Mouse (Mus musculus) kidney, embryonic 16.5 days (tissue): ENCODE results near the gene Zfp57. TPM values are rescaled to one million over a fixed set of nuclear protein-coding genes. Genes with fewer than 3 reads are reported as not detected.
A peak's percentile ranks its signal among the peaks of the same experiment; 100 is the strongest.
"Not testable (repeated sequence)": the region's sequence is repeated elsewhere in the genome, so short reads cannot be mapped to it uniquely, and the experiment has no call there.

Experiments used
- ATAC-seq: fragments of 200-750 bp; cut with Nextera tagmentation; 2 replicates; pipeline ENCODE4 v1.8.0; 2017; ENCODE audit warnings: moderate TSS enrichment; ENCODE audit not compliant: low FRiP score, low TSS enrichment
- H3K27ac ChIP-seq: fragments of 300-500 bp; sonication (generic); 2 replicates; pipeline ENCODE4 v1.5.1; 2014; ENCODE audit warnings: low read length
- H3K27me3 ChIP-seq: fragments of 300-500 bp; sonication (generic); 2 replicates; pipeline ENCODE4 v1.6.1; 2014; ENCODE audit warnings: low read length, control low read depth, mixed read lengths; ENCODE audit not compliant: insufficient read depth
- H3K36me3 ChIP-seq: fragments of 300-500 bp; sonication (generic); 2 replicates; pipeline ENCODE4 v1.6.1; 2014; ENCODE audit warnings: low read length, control low read depth, mixed read lengths; ENCODE audit not compliant: insufficient read depth
- H3K4me1 ChIP-seq: fragments of 300-500 bp; sonication (generic); 2 replicates; pipeline ENCODE4 v1.6.1; 2014; ENCODE audit warnings: low read length, control low read depth, mixed read lengths; ENCODE audit not compliant: insufficient read depth
- H3K4me2 ChIP-seq: fragments of 300-500 bp; sonication (generic); replicated peaks from 2 replicates; pipeline ENCODE4 v1.6.1; 2014; ENCODE audit warnings: low read depth, low read length
- H3K4me3 ChIP-seq: fragments of 300-500 bp; sonication (generic); 2 replicates; pipeline ENCODE4 v1.5.1; 2014; ENCODE audit warnings: mild to moderate bottlenecking, low read length
- H3K9ac ChIP-seq: fragments of 300-500 bp; sonication (generic); replicated peaks from 2 replicates; pipeline ENCODE4 v1.6.1; 2014; ENCODE audit warnings: low read length
- H3K9me3 ChIP-seq: fragments of 300-500 bp; sonication (generic); 2 replicates; pipeline ENCODE4 v1.6.1; 2016; ENCODE audit warnings: low read length, control low read depth
- WGBS: fragments of 180-500 bp; shearing (Covaris S2); extraction: QIAGEN DNeasy Blood & Tissue Kit; methylation state at CpG from one replicate; pipeline ENCODE4 v1.1.7; 2014; 5-methylcytosine and 5-hydroxymethylcytosine counted together
- polyA plus RNA-seq: library from polyadenylated mRNA; unstranded; fragments of >200 nt; fragmentation: Nextera tagmentation; extraction: Ambion mirVana; gene quantifications from 2 replicates; pipeline ENCODE4 v1.2.1, GENCODE M21; 2015

Zfp57 gene
- polyA plus RNA-seq, 1 experiment from 2014 or later = 64.5 TPM

DNA sequence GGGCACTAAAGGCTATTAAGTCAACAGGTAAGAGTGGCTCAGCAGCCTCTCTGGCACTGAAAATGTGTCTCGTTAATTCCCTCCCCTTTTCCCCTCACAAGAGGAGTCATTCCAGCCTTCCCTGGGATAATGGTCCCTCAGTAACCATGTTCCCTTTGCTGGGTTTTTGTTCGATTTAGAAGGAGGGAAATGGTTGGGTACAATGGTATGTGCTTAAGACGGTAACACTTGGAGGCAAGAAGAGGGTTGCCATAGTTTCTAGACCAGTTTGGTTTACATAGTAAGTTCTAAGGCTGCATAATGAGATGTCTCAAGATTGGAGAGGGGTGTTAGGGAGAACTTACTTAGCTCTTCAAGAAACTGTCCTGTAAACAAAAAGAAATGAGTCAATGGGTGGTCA, 10.8 kb downstream of the Zfp57 start:
- Histone ChIP-seq H3K4me2 (no peak overlapping the region), H3K9me3 (no peaks in the 10 kb centered on the region), H3K27me3 (no peaks in the 10 kb centered on the region), H3K36me3 (peaks cover 19% of the 10 kb centered on the region), H3K4me1 (no peaks in the 10 kb centered on the region), H3K9ac (no peak overlapping the region), H3K4me3 (no peak overlapping the region), H3K27ac (no peak overlapping the region)
- 83% methylated on average over 3 of the region's 3 CpGs for WGBS
- no peak for ATAC-seq

DNA sequence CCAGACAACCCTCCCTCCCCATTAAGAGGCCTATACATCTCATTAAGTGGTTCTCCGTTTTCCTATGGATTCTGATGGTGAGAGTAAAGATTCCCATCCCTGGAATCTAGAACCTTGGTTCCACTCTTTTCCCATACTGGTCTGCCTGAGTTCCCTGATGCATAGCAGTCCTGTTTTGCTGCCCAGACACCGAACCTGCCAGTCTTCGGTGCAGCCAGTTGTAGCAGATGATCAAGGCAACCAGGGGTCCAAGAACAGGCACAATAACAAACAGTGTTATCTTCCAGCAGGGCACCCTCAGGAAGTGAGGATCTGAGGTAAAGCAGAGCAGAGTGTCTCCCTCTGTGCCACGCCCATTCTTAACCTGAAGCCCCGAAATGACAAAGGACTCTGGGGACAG, 11.2 kb downstream of the Zfp57 start:
- no peak for ATAC-seq
- 72% methylated on average over 5 of the region's 5 CpGs for WGBS
- no peaks in the 10 kb centered on the region for H3K9me3 ChIP-seq
- H3K4me1 ChIP-seq = no peaks in the 10 kb centered on the region
- H3K9ac ChIP-seq = no peak overlapping the region
- H3K36me3 ChIP-seq = peaks cover 17% of the 10 kb centered on the region
- no peak overlapping the region for H3K27ac ChIP-seq
- no peak overlapping the region for H3K4me3 ChIP-seq
- H3K27me3 ChIP-seq = no peaks in the 10 kb centered on the region
- no peak overlapping the region for H3K4me2 ChIP-seq

DNA sequence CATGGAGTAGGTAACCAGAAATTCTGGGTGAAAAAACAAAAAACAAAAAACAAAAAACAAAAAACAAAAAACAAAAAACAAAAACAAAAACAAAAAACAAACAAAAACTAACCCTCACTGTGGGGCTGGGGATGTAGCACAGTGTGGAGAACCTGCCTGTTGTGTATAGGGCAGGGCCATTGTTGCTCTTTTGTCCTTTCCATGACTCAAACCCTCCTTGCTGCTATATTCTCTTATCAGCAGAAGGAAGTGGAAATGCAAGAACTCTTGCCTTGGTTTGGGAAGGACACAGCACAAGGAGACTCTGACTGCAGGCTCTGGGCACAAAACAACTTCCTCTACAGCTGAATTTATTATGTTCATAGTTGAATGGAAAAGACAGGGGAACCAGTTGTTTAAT, 15.4 kb downstream of the Zfp57 start:
- Histone ChIP-seq H3K36me3 (no peaks in the 10 kb centered on the region), H3K27me3 (no peaks in the 10 kb centered on the region), H3K27ac (no peak overlapping the region), H3K4me1 (no peaks in the 10 kb centered on the region), H3K4me2 (no peak overlapping the region), H3K9me3 (no peaks in the 10 kb centered on the region), H3K4me3 (no peak overlapping the region), H3K9ac (no peak overlapping the region)
- ATAC-seq = no peak

DNA sequence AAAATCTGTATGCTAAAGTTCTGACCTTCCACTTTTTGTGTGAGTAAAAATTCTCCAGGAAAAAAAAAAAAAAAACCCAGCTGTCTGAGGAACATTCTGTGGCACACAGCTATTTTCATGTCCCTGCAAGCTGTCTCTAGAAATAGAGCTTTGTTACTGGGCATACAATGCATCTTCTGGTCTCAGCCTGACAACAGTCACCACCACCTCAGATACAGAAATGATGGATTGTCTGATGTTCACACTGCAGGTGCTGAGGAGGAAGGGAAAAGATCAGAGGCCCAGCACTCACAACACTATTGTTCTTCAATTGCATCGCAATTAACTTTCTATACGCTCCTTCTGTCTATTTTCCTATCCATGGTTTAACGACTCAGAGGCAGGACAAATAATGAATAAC, 17.4 kb downstream of the Zfp57 start:
- Histone ChIP-seq H3K27me3 (no peaks in the 10 kb centered on the region), H3K9me3 (no peaks in the 10 kb centered on the region), H3K4me2 (no peak overlapping the region), H3K4me3 (no peak overlapping the region), H3K36me3 (no peaks in the 10 kb centered on the region), H3K4me1 (no peaks in the 10 kb centered on the region), H3K9ac (no peak overlapping the region), H3K27ac (no peak overlapping the region)
- no peak for ATAC-seq
- WGBS = 70% methylated on average over 3 of the region's 3 CpGs

DNA sequence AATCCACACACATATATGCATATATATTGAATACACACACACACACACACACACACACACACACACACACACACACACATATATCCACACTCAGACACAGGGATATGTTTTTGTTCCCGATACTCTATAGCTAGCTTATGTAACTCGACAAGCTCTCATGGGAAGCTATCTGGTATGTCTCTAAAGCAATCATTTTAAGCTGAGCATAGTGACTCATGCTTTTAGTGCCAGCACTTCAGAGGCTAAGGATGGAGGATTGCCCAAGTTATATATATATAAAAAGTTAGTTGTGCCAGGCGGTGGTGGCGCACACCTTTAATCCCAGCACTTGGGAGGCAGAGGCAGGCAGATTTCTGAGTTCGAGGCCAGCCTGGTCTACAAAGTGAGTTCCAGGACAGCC, 18.3 kb downstream of the Zfp57 start:
- not testable (repeated sequence) for H3K9me3 ChIP-seq, H3K27ac ChIP-seq, ATAC-seq, H3K9ac ChIP-seq, H3K27me3 ChIP-seq, H3K4me3 ChIP-seq, H3K4me2 ChIP-seq, H3K36me3 ChIP-seq, H3K4me1 ChIP-seq
- whole genome bisulfite sequencing = 95% methylated on average over 5 of the region's 5 CpGs

DNA sequence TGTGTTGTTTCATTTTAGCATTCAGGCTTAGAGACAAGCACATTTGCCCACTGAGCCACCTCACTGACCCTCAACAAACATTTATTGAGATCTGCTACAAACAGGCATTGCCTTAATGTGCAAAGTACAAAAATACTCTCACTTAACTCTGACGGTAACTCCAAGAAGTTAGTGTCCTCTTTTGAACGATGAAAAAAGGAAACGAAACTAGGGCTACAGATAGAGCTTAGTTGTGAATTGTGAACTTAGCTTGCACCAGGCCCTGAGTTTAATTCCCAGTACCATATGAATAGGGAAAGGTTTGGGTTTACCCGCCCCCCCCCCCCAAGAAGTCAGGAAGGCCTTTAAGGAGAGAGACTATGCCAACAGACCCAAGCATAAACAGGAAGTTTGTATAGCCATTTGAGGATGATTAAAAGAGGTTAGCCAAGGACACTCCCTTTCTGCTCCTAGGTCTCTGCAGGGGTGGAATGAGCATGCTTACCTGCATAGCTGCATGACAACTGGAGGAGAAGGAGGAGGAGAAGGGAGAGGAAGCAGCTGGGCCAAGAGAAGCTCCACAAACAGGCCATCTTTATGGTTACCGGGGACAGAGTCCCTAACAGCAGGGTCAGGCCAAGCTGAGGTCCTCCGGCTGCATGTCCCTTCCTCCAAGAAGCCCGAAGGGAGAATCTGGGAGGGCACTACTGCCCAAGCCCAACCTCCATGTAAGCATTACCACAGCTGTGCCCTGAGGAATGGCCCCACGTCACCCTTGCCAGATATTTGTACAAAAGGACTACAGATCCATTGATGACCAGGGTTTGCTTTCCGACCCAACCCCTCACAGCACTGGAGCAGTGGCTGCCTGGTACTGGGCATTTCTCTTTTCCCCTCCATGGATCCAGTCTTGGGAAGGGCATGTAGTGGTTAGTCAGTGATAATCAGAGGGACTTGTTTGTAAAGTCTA, 21.9 kb downstream of the Zfp57 start, which contains the start of gene Mog:
TSS of gene Mog (minus strand) at position 771 of the 949 bp plus-strand sequence.
- no peak within 1 kb of the TSS for H3K4me3 ChIP-seq
- no peak within 1 kb of the TSS for H3K9ac ChIP-seq
- H3K4me2 ChIP-seq = no peak within 1 kb of the TSS
- no peak for ATAC-seq
- no peaks in the 10 kb centered on the region for H3K9me3 ChIP-seq
- no peaks in the 10 kb centered on the region for H3K27me3 ChIP-seq
- H3K4me1 ChIP-seq = no peaks in the 10 kb centered on the region
- no peaks in the 10 kb centered on the region for H3K36me3 ChIP-seq
- WGBS = 78% methylated on average over 9 of the region's 9 CpGs
- H3K27ac ChIP-seq = no peak within 1 kb of the TSS

DNA sequence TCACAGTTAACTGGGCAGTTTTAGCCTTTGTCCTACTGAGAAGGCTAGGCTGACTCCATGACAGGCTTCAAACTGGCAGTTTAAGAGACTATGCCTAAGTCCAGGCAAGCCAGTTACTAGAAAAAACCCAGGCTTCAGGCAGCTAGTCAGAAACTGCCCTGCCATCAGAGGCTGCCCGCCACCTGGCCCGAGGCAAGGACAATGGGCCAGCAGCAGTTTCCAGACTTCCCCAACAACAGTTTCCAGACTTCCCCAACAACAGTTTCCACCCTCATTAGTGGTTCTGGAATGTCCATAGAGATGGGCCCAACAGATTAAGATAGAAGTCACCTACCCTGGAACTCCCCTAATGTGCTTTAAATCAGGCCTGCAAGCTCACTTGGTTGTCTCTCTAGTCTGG, 25.5 kb downstream of the Zfp57 start:
- ATAC-seq = no peak
- WGBS = 94% methylated on average over 2 of the region's 2 CpGs
- H3K36me3 ChIP-seq = no peaks in the 10 kb centered on the region
- no peak overlapping the region for H3K4me3 ChIP-seq
- H3K4me2 ChIP-seq = no peak overlapping the region
- no peaks in the 10 kb centered on the region for H3K9me3 ChIP-seq
- H3K27me3 ChIP-seq = no peaks in the 10 kb centered on the region
- no peak overlapping the region for H3K9ac ChIP-seq
- H3K4me1 ChIP-seq = peaks cover 8% of the 10 kb centered on the region; the same call in 1 of the 2 replicates
- H3K27ac ChIP-seq = no peak overlapping the region

DNA sequence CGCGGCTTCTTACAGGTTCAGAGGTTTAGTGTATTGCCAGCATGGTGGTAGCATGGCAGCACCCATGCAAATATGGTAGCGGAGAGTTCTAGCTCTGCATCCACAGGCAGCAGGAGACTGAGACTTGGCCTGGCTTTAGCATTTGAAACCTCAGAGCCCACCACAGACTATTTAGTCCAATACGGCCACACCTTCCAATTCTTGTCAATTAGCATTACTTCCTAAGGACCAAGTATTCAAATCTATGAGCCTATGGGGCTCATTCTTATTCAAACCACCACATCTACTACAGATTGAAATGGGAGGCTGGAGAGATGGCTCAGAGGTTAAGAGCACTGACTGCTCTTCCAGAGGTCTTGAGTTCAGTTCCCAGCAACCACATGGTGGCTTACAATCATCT, 26.5 kb downstream of the Zfp57 start:
- no peak overlapping the region for H3K4me3 ChIP-seq
- no peak for ATAC-seq
- no peak overlapping the region for H3K4me2 ChIP-seq
- WGBS = 96% methylated on average over 4 of the region's 4 CpGs
- no peaks in the 10 kb centered on the region for H3K27me3 ChIP-seq
- no peak overlapping the region; the same call in 1 of the 2 replicates for H3K27ac ChIP-seq
- H3K36me3 ChIP-seq = no peaks in the 10 kb centered on the region
- H3K4me1 ChIP-seq = peaks cover 8% of the 10 kb centered on the region; the same call in 1 of the 2 replicates
- no peaks in the 10 kb centered on the region for H3K9me3 ChIP-seq
- no peak overlapping the region for H3K9ac ChIP-seq

DNA sequence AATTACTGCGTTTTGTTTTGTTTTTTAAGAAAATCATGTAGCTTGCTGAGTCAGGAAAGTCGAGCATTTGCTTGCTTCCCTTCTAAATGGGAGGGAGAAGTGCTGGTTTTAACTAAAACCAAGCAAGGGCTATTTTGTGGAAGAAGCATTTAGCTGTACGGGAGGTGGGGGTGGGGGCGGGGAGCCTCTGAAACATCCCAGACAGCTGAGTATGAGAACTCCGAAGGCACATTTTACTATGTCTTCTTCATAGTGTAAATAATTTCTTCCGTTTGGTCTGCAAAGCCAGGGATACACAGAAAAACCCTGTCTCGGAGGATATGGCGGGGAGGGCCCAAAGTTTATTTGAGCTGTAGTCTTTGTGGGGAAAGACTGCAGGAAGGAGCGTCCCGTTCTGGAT, 27.2 kb downstream of the Zfp57 start:
- 9% methylated on average over 10 of the region's 10 CpGs for WGBS
- Histone ChIP-seq H3K36me3 (no peaks in the 10 kb centered on the region), H3K4me1 (peaks cover 8% of the 10 kb centered on the region; the same call in 1 of the 2 replicates), H3K9ac (peak overlapping the region; percentile 69), H3K4me3 (peak overlapping the region; percentile 60), H3K27me3 (no peaks in the 10 kb centered on the region), H3K9me3 (no peaks in the 10 kb centered on the region), H3K27ac (peak overlapping the region; percentile 97), H3K4me2 (peak overlapping the region; percentile 67)
- ATAC-seq = peak; percentile 55

DNA sequence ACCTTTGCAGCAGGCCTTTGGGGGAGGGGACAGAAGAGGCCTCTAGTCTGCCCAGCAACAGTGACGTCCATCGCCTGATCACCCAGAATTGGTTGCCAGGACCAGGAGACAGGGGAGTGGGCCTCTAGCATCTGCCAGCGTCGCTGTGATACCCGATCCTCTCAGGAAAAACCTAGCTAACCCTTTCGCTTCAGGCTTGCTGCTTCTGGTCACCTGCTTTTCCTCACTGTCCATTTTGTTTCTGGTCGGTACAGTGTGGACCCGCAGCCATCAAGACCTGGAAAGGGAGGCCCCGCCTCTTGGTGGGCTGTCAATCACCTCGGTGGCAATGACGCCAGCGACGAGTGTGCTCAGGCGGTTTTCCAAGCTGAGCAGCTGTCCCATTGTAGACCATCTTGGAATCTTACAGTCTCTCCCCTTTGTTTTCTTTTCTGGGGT, 27.7 kb downstream of the Zfp57 start:
- Histone ChIP-seq H3K27ac (peak overlapping the region; percentile 97), H3K27me3 (no peaks in the 10 kb centered on the region), H3K9ac (peak overlapping the region; percentile 69), H3K36me3 (no peaks in the 10 kb centered on the region), H3K4me1 (peaks cover 8% of the 10 kb centered on the region; the same call in 1 of the 2 replicates), H3K9me3 (no peaks in the 10 kb centered on the region), H3K4me3 (peak overlapping the region; percentile 60), H3K4me2 (peak overlapping the region; percentile 67)
- peak; percentile 100 for ATAC-seq
- 0% methylated on average over 14 of the region's 14 CpGs for WGBS
